Mouse (Mus musculus): ENCODE data around the gene Eps15l1. TPM values are rescaled to one million over a fixed set of nuclear protein-coding genes. Genes with fewer than 3 reads are reported as not detected.

Eps15l1 gene
- total RNA-seq, 2 experiments from 2014 or later = 35.5 to 41.0 TPM

DNA sequence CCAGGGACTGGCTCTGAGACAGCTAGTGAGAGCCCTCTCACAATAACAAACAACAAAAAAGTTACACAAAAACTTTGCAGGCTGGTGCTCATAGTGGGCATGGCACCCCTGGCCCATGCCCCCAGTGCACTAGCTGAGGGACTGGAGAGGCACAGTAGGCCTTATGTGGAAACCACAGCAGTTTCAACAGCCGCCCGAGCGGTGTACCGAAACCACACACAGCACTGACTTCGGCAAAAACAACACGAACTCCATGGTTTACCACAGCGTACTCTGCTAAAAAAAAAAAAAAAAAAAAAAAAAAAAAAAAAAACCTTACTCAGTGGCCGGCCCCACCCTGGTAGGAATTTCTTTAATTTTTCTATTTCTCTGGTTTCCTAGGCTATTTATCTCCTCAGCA is 70.5 kb downstream of the Eps15l1 start:
- DNase-seq = peak in 1 of 2 experiments; percentile 60

DNA sequence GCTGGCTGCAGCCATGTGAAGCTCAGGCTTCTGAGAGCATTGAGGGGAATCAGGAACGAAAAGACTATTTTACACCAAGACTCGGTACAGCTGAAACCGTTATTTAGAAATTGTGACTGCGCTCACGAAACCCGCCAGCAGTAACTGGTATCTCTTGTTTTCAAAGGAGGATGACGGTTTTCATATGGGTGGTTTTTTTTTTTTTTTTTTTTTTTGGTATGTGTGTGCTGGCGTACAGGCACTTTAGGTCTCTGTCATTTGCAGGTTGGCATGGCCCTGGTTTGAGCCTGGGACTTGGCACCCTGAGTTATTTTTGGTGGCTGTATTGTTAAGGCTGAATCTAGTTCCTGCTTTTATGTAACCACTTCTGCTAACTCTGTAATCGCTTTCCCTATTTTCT is 71.4 kb downstream of the Eps15l1 start:
- peak in 1 of 2 experiments; percentile 60 for DNase-seq

DNA sequence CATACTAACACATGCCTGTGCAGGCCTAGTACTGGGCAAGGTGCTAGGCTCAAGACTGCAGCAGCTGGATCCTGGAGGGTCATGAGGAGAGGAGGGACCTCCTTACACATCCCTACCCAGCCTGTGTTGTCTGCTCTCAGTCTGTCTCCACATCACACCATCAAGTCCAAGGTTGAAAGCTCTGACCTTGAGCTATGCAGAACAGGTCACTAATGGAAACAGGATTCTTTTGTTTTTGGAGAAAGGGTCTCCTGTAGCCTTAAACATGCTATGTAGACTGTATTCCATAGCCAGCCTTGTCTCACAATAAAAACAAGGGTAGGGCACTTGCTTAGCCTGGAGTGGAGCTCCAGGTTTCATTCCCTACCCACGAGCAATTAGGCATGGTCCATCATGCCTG is 72.3 kb downstream of the Eps15l1 start:
- DNase-seq = no peak

- DNase-seq = no peak
Measured at GRCm38 (mm10) chr8:72348114-72348513, 73.1 kb downstream of the Eps15l1 start.

DNA sequence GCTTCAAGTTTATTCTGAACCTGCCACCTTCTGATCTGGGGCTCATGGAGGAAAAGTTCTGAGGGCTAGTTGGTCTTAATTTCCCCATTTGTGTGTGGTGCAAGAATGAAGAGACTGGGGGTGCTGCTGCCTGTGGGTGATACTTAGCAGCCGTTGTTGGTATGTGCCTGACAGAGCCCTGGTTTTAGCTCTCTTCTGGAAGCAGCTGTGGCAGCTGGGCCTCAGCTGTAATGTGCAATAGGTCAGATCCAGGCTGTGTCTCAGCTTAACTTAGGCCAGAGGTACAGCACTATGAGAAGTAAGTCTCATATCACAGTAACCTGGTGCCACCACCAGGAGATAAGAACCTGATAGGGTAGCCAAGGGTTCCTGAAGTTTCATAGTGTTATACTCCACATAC is 73.7 kb downstream of the Eps15l1 start:
- no peak for DNase-seq

GRCm38 (mm10) chr8:72343725-72344124 is 77.5 kb downstream of the Eps15l1 start:
- DNase-seq = no peak

DNA sequence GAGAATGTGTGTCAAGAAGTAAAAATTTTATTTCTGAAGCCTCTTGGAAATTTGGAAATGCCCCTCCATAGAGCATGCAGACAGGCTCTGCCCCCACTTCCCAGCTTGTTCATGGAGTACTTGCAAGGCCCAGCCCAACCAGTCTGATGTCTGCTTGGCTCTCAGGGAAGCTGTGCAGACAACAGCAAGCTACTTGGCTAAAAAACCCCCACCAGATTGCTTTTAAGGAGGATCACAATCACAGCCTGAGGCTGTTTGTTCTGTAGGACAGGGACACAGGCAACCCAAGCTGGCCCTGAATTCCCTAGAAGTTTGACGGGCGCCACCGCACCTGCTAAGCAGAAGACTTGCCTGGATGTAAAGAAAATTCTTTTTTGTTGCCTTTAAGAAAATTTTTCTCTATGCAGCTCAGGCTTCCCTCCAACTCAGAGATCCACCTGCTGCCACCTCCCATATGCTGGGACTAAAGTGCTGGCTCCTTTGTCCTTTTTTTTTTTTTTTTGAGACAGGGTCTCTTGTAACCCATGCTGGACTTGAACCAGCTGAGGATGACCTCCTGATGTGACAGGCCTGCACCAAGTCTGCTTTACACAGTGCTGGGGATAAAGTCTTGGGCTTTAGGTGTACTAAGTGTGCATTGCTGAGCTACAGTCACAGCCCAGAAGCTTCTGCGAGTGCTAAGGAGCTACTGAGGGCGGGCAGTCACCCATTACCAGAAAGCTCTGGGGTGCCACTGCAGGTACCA is 78.5 kb downstream of the Eps15l1 start:
- DNase-seq = no peak

DNA sequence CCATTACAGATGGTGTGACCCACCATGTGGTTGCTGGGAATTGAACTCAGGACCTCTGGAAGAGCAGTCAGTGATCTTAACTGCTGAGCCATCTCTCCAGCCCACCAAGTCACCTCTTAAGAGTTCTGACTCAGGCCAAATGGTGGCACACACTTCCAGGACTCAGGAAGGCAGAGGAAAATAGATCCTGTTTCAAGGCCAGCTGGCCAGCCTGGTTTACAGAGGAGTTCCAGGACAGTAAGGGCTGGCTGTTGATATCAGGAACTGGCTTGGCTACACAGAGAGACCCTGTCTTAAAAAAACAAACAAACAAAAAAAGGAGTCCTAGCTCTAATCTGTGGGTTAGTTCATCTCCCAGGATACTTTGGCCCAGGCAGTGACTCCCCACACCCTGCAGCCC is 84.2 kb downstream of the Eps15l1 start:
- peak; percentile 38 to 43 for DNase-seq

GRCm38 (mm10) chr8:72336273-72336672 is 85.0 kb downstream of the Eps15l1 start:
- peak in 1 of 2 experiments; percentile 48 for DNase-seq

- DNase-seq = no peak
Measured at GRCm38 (mm10) chr8:72334144-72334641, 87.1 kb downstream of the Eps15l1 start.

DNA sequence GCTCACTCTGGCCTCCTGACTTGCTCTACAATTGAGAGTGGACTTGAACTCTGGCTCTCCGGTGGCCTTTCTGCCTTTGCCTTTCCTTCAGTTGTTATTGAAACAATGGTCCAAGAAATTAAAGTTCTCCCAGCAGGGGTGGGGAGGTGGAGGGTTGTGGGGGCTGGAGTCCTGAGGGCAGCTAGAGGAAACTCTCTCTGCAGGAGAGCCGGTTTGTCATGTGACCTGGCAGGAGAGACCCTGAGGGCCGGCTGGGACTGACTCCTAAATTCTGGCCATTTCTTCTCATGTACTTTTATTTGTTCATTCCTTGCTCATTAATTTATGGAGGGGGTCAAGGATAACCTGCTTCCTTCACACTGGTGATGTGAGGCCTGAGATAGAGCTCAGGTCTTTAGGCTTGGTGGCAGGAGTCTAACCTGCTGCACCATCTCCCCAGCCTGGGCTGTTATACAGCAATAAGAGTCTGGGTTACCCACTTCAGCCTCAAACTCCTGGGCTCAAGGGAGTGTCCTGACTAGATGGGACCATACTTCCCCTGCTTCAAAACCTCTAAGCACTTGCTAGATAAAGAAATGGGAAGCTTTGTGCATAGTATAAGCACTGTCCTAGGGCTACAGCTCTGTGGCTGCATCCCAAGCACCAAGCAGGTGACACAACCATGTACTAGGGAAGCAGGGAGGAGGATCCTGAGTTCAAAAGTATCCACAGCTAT is 87.7 kb downstream of the Eps15l1 start:
- no peak for DNase-seq

DNA sequence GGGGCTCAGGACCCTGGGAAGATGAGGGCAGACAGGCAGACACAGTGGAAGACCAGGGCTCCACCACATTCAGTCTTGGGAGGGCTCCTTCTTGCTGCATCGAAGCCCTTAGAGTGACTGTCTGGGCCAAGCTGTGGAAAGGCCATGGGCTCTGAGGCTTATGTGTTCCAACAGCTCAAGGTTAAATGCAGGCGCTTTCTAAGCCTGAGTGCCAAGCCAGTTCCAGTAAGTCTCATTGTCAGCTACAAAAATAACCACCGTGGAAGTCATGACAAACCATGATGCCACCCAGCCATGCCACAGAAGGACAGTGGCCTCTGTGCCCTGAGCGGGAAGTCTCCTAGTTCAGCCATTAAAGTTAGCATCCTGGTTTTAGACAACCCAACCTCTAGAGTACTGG is 89.6 kb downstream of the Eps15l1 start:
- DNase-seq = peak; percentile 44 to 71

DNA sequence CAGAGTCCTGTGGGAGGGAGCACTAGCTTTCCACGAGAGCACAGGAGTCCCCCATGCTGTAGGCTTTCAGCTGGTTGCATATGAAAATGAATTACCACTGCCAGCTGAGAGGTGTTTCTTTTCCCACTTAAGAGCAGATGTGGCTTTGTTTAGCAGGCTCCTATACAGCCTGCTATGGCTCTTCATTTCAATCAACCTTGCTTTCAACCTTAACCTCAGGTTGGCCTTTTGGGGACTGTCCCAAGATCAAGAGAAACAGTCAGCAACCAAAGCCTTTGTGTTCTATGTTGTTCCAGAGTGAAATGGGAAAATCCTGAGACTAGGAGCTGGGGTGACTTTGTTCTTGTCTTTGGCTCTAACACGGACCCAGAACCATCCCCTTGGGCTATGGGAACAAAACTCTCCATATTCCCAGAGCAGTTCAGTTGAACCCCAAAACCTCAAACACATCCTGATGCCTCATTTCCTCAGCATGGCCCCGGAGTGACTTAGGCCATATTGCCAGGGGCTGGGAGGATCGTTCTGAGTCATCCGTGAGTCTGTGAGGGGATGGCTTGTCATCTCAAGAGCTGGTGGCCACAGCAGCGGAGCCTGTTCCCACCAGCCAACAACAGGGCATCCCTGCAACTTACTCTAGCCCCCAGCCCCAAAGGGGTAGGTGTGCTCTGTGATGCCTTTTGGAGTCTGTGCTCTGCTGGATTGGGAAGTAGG is 90.3 kb downstream of the Eps15l1 start:
- DNase-seq = no peak

GRCm38 (mm10) chr8:72329116-72329515 is 92.1 kb downstream of the Eps15l1 start:
- DNase-seq = no peak

DNA sequence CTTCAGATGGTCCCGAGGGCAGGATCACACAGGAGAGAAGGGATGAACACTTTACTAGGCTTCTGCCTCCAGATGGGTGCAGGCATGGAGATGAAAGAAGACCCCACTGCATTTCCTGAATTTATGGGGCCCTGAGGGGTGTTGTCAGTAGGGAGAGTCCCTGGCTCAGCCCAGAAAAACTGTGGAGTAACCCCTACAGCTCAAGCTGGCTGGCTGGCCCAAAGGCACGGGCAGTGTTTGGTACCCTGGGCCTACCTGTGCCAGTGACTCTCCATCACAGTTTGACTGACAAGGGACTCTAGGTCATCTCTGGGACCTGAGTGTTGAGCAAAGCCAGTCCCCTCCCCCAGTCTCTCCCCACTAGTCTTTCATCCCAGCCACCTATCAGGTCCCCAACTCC is 96.6 kb downstream of the Eps15l1 start:
- peak in 1 of 2 experiments; percentile 25 for DNase-seq

DNA sequence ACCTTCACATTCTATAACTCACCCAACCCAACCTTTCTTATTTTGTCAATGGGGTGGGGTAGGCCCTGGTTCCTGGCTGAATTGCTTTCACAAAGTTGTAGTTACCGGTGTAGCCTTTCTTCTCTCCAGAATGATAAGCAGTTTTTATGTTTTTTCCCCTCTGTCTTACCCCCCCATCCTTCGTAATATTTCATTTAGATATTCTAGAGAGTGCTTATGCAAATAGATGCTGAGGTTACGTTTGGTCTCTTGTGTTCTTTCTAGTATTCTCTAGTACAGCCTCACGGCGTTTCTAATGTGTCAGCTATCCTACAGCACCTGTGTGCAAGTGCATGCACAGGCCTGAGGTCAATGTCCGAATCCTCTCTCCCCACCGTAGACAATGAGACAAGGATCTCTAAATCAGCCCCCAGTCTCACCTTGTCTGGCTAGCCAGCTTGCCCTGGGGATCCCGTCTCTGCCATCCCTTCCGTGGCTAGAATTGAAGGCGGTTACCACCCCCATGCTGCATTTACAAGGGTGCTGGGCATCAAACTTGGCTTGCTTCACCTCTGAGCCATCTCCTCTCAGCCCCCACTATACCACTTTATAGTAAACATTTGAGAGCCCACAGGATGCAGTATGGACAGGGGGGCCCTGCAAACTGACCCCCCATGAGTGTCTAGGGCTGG is 97.1 kb downstream of the Eps15l1 start:
- peak; percentile 21 to 43 for DNase-seq

DNA sequence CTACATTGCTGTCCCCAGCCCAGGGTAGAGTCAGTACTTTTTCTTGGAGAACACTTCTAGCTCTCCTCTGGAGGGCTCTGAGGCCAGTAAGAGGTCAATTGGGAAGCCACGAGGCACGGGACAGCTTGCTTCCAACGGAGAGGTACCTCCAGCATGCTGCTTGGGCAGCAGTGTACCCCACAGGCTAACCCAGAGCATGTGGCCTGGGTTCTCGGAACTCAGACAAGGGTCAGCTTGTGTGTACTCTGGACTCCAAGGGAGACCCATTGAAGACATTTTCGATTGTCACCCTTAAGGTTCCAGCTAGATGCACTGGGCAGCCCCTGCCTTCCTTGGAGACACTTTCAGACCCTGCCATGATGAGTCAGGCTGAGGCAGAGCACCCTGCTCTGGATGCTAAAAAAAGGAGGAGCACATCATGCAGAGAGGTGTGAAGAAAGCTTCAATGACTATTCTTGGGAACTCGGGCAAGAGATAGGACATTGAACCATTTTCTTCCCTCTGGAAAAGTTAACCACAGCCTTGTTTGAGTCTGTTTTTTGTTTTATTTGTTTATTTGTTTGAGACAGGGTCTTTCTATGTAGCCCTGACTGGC is 98.0 kb downstream of the Eps15l1 start:
- DNase-seq = peak; percentile 35 to 60

DNA sequence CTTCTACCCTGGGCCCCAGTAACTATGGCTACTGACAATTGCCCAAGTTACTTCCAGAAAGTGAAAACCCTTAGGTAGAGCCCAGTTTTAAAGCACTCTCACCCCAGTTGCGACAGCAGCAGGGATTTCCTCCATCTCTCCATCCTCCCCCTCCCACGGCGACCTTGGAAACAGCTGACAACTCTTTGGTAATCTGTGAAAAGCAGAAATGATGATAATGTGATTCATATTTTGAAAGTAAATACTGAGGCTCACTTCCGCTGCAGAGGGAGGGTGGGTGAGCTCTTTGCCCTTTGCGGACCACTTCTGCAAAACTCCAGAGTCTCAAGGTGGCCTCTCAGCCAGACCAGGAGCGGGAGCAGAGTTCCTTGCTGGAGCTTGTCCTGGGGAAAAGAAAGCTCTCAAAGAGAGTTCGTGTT is 98.8 kb downstream of the Eps15l1 start:
- peak in 1 of 2 experiments; percentile 81 for DNase-seq

GRCm38 (mm10) chr8:72321635-72322441 is 99.4 kb downstream of the Eps15l1 start:
- peak; percentile 20 to 62 for DNase-seq

GRCm38 (mm10) chr8:72320803-72321583 is 100.3 kb downstream of the Eps15l1 start:
- peak in 1 of 2 experiments; percentile 67 for DNase-seq

All from heart, adult 18-20 months (tissue).